Mouse (Mus musculus): ENCODE data around the gene 1700014D04Rik. TPM values are rescaled to one million over a fixed set of nuclear protein-coding genes. Genes with fewer than 3 reads are reported as not detected.
A peak's percentile ranks its signal among the peaks of the same experiment; 100 is the strongest.

1700014D04Rik gene
- polyA plus RNA-seq, 1 experiment, result not detected

GRCm38 (mm10) chr13:59769296-59770163 is 23.0 kb upstream of the 1700014D04Rik start, which contains the start of gene Isca1:
TSS of gene Isca1 (minus strand) at chr13:59769810.
- Histone ChIP-seq H3K36me3 (ENCODE audit: control insufficient read depth, insufficient read depth) (peaks cover 18% of the 10 kb centered on the region), H3K4me2 (ENCODE audit: low read depth) (peak within 1 kb of the TSS; percentile 85), H3K4me3 (peak within 1 kb of the TSS; percentile 95), H3K27me3 (ENCODE audit: control insufficient read depth, insufficient read depth, insufficient read length) (no peaks in the 10 kb centered on the region), H3K79me2 (ENCODE audit: control insufficient read depth, insufficient read depth) (peaks cover 39% of the 10 kb centered on the region), H3ac (ENCODE audit: control insufficient read depth, insufficient read length) (peak within 1 kb of the TSS; percentile 73)
- TF ChIP-seq SRF (IDR thresholded peaks at IDR 0.05; ENCODE audit: control insufficient read depth, insufficient read length, low read depth) (peak; percentile 50), POLR2A (IDR thresholded peaks at IDR 0.05; ENCODE audit: insufficient read length, low read depth) (peak; percentile 82), MYOG (IDR thresholded peaks at IDR 0.05; ENCODE audit: control insufficient read depth in 1 of 3, insufficient read depth in 1 of 3, insufficient read length in 2 of 3, low read depth in 2 of 3) (no peak), USF1 (IDR thresholded peaks at IDR 0.05; ENCODE audit: low read depth) (no peak), TCF3 (IDR thresholded peaks at IDR 0.05; ENCODE audit: insufficient read length, low read depth) (no peak), POLR2AphosphoS2 (IDR thresholded peaks at IDR 0.05; ENCODE audit: insufficient read length, low read depth) (peak; percentile 56), REST (IDR thresholded peaks at IDR 0.05; ENCODE audit: insufficient read depth, insufficient read length) (peak; percentile 38)

- H3ac ChIP-seq (ENCODE audit: control insufficient read depth, insufficient read length), result peak overlapping the region; percentile 73
- peak overlapping the region; percentile 85 for H3K4me2 ChIP-seq (ENCODE audit: low read depth)
- peak overlapping the region; percentile 95 for H3K4me3 ChIP-seq
- H3K79me2 ChIP-seq (ENCODE audit: control insufficient read depth, insufficient read depth), result peaks cover 48% of the 10 kb centered on the region
- peaks cover 18% of the 10 kb centered on the region for H3K36me3 ChIP-seq (ENCODE audit: control insufficient read depth, insufficient read depth)
- no peaks in the 10 kb centered on the region for H3K27me3 ChIP-seq (ENCODE audit: control insufficient read depth, insufficient read depth, insufficient read length)
- TF ChIP-seq USF1 (IDR thresholded peaks at IDR 0.05; ENCODE audit: low read depth) (no peak), POLR2AphosphoS2 (IDR thresholded peaks at IDR 0.05; ENCODE audit: insufficient read length, low read depth) (no peak), E2F4 (IDR thresholded peaks at IDR 0.05; ENCODE audit: insufficient read depth) (no peak), MYOG (IDR thresholded peaks at IDR 0.05; ENCODE audit: control insufficient read depth in 1 of 3, insufficient read depth in 1 of 3, insufficient read length in 2 of 3, low read depth in 2 of 3) (no peak), MYOD1 (IDR thresholded peaks at IDR 0.05; ENCODE audit: control insufficient read depth in 1 of 3, insufficient read length in 2 of 3, low read depth in 2 of 3) (no peak), CEBPB (IDR thresholded peaks at IDR 0.05; ENCODE audit: insufficient read depth, poor library complexity, severe bottlenecking) (no peak), SRF (IDR thresholded peaks at IDR 0.05; ENCODE audit: control insufficient read depth, insufficient read length, low read depth) (no peak), REST (IDR thresholded peaks at IDR 0.05; ENCODE audit: insufficient read depth, insufficient read length) (no peak), POLR2A (IDR thresholded peaks at IDR 0.05; ENCODE audit: insufficient read length, low read depth) (no peak), TCF12 (IDR thresholded peaks at IDR 0.05; ENCODE audit: insufficient read depth, poor library complexity, severe bottlenecking) (no peak), TCF3 (IDR thresholded peaks at IDR 0.05; ENCODE audit: insufficient read length, low read depth) (no peak), MAX (IDR thresholded peaks at IDR 0.05; ENCODE audit: low read depth) (no peak)
Observed at GRCm38 (mm10) chr13:59768531-59768930, 22.0 kb upstream of the 1700014D04Rik start.

GRCm38 (mm10) chr13:59766786-59767515 is 20.4 kb upstream of the 1700014D04Rik start:
- H3ac ChIP-seq (ENCODE audit: control insufficient read depth, insufficient read length), result no peak overlapping the region
- H3K27me3 ChIP-seq (ENCODE audit: control insufficient read depth, insufficient read depth, insufficient read length), result no peaks in the 10 kb centered on the region
- H3K36me3 ChIP-seq (ENCODE audit: control insufficient read depth, insufficient read depth), result peaks cover 8% of the 10 kb centered on the region
- no peak for TF ChIP-seq POLR2A (IDR thresholded peaks at IDR 0.05; ENCODE audit: insufficient read length, low read depth)
- TF ChIP-seq SRF (IDR thresholded peaks at IDR 0.05; ENCODE audit: control insufficient read depth, insufficient read length, low read depth), result no peak
- no peak for TF ChIP-seq E2F4 (IDR thresholded peaks at IDR 0.05; ENCODE audit: insufficient read depth)
- TF ChIP-seq POLR2AphosphoS2 (IDR thresholded peaks at IDR 0.05; ENCODE audit: insufficient read length, low read depth), result no peak
- no peak for TF ChIP-seq USF1 (IDR thresholded peaks at IDR 0.05; ENCODE audit: low read depth)
- TF ChIP-seq TCF3 (IDR thresholded peaks at IDR 0.05; ENCODE audit: insufficient read length, low read depth), result no peak
- TF ChIP-seq CEBPB (IDR thresholded peaks at IDR 0.05; ENCODE audit: insufficient read depth, poor library complexity, severe bottlenecking), result no peak
- no peak for TF ChIP-seq MYOD1 (IDR thresholded peaks at IDR 0.05; ENCODE audit: control insufficient read depth in 1 of 3, insufficient read length in 2 of 3, low read depth in 2 of 3)
- TF ChIP-seq TCF12 (IDR thresholded peaks at IDR 0.05; ENCODE audit: insufficient read depth, poor library complexity, severe bottlenecking), result no peak
- TF ChIP-seq MYOG (IDR thresholded peaks at IDR 0.05; ENCODE audit: control insufficient read depth in 1 of 3, insufficient read depth in 1 of 3, insufficient read length in 2 of 3, low read depth in 2 of 3), result no peak
- H3K79me2 ChIP-seq (ENCODE audit: control insufficient read depth, insufficient read depth), result peaks cover 58% of the 10 kb centered on the region
- H3K4me3 ChIP-seq, result no peak overlapping the region
- no peak overlapping the region for H3K4me2 ChIP-seq (ENCODE audit: low read depth)

GRCm38 (mm10) chr13:59762791-59763190 is 16.2 kb upstream of the 1700014D04Rik start:
- H3K4me2 ChIP-seq (ENCODE audit: low read depth), result no peak overlapping the region
- no peaks in the 10 kb centered on the region for H3K27me3 ChIP-seq (ENCODE audit: control insufficient read depth, insufficient read depth, insufficient read length)
- no peak overlapping the region for H3K4me3 ChIP-seq
- H3K79me2 ChIP-seq (ENCODE audit: control insufficient read depth, insufficient read depth), result peaks cover 45% of the 10 kb centered on the region
- peaks cover 26% of the 10 kb centered on the region for H3K36me3 ChIP-seq (ENCODE audit: control insufficient read depth, insufficient read depth)
- TF ChIP-seq SRF (IDR thresholded peaks at IDR 0.05; ENCODE audit: control insufficient read depth, insufficient read length, low read depth) (no peak), TCF12 (IDR thresholded peaks at IDR 0.05; ENCODE audit: insufficient read depth, poor library complexity, severe bottlenecking) (no peak), MYOD1 (IDR thresholded peaks at IDR 0.05; ENCODE audit: control insufficient read depth in 1 of 3, insufficient read length in 2 of 3, low read depth in 2 of 3) (no peak), POLR2AphosphoS2 (IDR thresholded peaks at IDR 0.05; ENCODE audit: insufficient read length, low read depth) (no peak), E2F4 (IDR thresholded peaks at IDR 0.05; ENCODE audit: insufficient read depth) (no peak), REST (IDR thresholded peaks at IDR 0.05; ENCODE audit: insufficient read depth, insufficient read length) (no peak), MYOG (IDR thresholded peaks at IDR 0.05; ENCODE audit: control insufficient read depth in 1 of 3, insufficient read depth in 1 of 3, insufficient read length in 2 of 3, low read depth in 2 of 3) (no peak), POLR2A (IDR thresholded peaks at IDR 0.05; ENCODE audit: insufficient read length, low read depth) (no peak), TCF3 (IDR thresholded peaks at IDR 0.05; ENCODE audit: insufficient read length, low read depth) (no peak), USF1 (IDR thresholded peaks at IDR 0.05; ENCODE audit: low read depth) (no peak), CEBPB (IDR thresholded peaks at IDR 0.05; ENCODE audit: insufficient read depth, poor library complexity, severe bottlenecking) (no peak), MAX (IDR thresholded peaks at IDR 0.05; ENCODE audit: low read depth) (no peak)
- no peak overlapping the region for H3ac ChIP-seq (ENCODE audit: control insufficient read depth, insufficient read length)
